Mouse (Mus musculus) G1E (cell line): ENCODE results near the gene Plcl2.

Experiments
- CTCF ChIP-seq: IDR thresholded peaks from 2 replicates; pipeline ENCODE4 v1.5.1; 2012; ENCODE audit warnings: low read depth, low read length, inconsistent platforms, mixed read lengths
- GATA1 ChIP-seq: IDR thresholded peaks from 2 replicates; pipeline ENCODE4 v1.6.1; 2012; ENCODE audit warnings: borderline replicate concordance, low read length, inconsistent platforms, mixed read lengths

- TF ChIP-seq CTCF (no peak), GATA1 (no peak)
Measured at GRCm38 (mm10) chr17:50514012-50514411, 4.8 kb downstream of the Plcl2 start.
